Mouse (Mus musculus) E14TG2a.4 (cell line): ENCODE results near the gene Cavin4.

Experiments used
- CTCF ChIP-seq: conservative IDR thresholded peaks from 2 replicates; pipeline ENCODE4 v1.5.1; 2014; ENCODE audit warnings: low read length
- NANOG ChIP-seq: IDR thresholded peaks from 2 replicates; pipeline ENCODE4 v1.6.1; 2014; ENCODE audit warnings: borderline replicate concordance, low read length, mixed read lengths
- POU5F1 ChIP-seq: IDR thresholded peaks from 2 replicates; pipeline ENCODE4 v1.6.1; 2014; ENCODE audit warnings: low read length, borderline replicate concordance

GRCm38 (mm10) chr4:48692736-48693292 lies 29.5 kb downstream of the Cavin4 start:
- TF ChIP-seq CTCF = no peak
- no peak for TF ChIP-seq POU5F1
- no peak for TF ChIP-seq NANOG
